Mouse (Mus musculus): ENCODE results near the gene Myl6. TPM values are rescaled to one million over a fixed set of nuclear protein-coding genes. Genes with fewer than 3 reads are reported as not detected.
"Not testable (repeated sequence)": the region's sequence is repeated elsewhere in the genome, so short reads cannot be mapped to it uniquely, and the experiment has no call there.

The Myl6 gene
- polyA plus RNA-seq, 1 experiment from 2014 or later = 1,269 TPM

DNA sequence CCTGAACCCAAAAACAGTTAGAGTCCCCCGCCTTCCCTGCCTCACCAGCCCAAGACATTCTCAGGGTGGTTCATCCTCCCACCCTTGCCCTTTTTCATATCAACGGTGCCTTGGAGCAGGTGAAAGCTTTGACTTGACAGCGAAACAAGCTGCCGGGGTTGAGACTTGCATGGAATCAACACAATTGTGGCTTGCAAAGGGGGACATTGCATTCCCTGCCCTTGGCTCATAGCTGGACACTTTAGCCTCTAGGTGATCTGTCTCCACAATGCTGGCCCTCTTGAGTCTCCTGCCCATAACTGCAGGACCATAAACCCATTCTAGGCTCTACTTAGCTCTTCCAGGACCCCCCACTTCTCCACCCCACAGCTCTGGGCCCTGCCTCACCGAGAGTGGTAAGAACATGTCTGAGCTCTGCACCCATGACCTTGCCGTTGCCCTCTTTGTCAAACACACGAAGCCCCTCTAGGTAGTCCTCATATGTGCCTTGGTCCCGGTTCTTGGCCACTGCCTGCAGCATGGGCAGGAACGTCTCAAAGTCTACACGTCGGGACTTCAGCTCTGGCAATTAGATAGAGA lies 811 bp upstream of the Myl6 start:
- no peak for ATAC-seq (ENCODE audit: insufficient number of reproducible peaks, low FRiP score, low TSS enrichment, low read depth)
- H3K9ac ChIP-seq = peak overlapping the region; percentile 62
- no peaks in the 10 kb centered on the region for H3K9me3 ChIP-seq
- peak overlapping the region; percentile 100 for H3K27ac ChIP-seq
- 52% methylated on average over 11 of the region's 11 CpGs for WGBS
- peak overlapping the region; percentile 64 for H3K4me2 ChIP-seq
- peak overlapping the region; percentile 83 for H3K4me3 ChIP-seq
- peaks cover 51% of the 10 kb centered on the region for H3K4me1 ChIP-seq
- no peaks in the 10 kb centered on the region for H3K27me3 ChIP-seq
- peaks cover 22% of the 10 kb centered on the region for H3K36me3 ChIP-seq

DNA sequence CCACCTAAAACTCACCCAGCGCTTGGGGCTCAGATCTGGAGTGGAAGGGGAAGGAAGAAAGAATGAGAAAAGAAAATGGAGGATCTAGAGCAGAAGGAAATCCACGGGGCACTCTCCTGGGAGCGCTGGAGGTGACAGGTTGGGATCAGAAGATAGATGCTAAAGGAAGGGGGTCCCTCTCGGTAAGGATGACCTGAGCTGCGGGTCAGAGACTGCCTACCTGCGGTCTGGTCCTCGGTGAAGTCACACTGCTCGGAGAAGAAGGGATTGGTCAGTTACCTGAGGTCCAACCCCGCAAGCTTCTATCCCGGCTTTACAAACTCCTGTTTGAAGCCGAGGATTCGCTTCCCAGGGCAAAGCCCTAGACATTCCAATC lies 638 bp downstream of the Myl6 start:
- WGBS = 0% methylated on average over 12 of the region's 12 CpGs
- Histone ChIP-seq H3K4me2 (peak overlapping the region; percentile 72), H3K27me3 (no peaks in the 10 kb centered on the region), H3K9me3 (no peaks in the 10 kb centered on the region), H3K4me1 (peaks cover 47% of the 10 kb centered on the region), H3K27ac (peak overlapping the region; percentile 100), H3K9ac (peak overlapping the region; percentile 74), H3K4me3 (peak overlapping the region; percentile 83), H3K36me3 (peaks cover 36% of the 10 kb centered on the region)
- peak; percentile 1 for ATAC-seq (ENCODE audit: insufficient number of reproducible peaks, low FRiP score, low TSS enrichment, low read depth)

DNA sequence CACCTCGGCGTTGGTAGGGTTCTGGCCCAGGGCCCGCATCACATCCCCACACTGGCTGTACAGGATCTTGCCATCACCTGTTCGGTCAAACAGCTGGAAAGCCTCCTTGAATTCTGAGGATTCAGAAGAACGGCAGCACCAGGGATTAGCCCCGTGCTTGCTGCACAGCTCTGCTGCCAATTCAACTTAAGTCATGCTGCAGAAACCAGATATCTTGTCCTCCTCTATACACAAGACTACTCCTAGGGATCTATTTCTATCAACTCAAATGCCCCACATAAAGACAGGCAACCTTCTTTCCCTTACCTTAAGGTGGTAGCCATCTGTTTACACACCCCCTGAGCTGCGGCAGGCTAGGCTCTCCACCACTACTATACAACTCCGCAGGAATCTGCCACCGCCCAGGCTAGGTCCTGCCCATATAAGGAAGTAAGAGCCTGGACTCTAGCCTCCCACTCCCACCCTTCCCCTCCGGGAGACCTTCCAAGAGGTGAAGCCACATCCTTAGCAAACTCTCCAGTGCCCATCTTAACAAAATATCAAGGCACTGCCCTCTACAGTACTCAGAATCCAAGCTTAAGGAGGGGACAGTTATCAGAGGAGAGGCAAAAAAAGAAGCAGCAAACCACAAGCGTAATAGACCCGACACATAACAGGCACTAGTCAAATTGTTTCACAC lies 1.2 kb downstream of the Myl6 start:
- 12% methylated on average over 12 of the region's 12 CpGs for WGBS

DNA sequence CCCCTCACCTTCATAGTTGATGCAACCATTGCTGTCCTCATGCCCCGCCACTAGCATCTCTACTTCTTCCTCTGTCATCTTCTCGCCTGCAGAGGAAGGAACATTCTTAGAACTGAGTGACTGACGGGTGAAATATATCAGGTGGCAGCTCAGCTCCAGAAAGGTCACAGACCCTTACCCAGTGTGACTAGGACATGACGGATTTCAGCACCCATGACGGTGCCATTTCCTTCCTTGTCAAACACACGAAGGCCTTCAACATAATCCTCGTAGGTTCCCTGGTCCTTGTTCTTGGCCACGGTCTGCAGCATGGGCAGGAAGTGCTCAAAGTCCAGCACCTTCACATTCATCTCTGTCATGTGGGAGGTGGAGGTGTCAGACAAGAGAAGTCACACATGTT lies 1.9 kb downstream of the Myl6 start:
- not testable (repeated sequence) for ATAC-seq (ENCODE audit: insufficient number of reproducible peaks, low FRiP score, low TSS enrichment, low read depth); H3K9me3 ChIP-seq; H3K27me3 ChIP-seq
- peak overlapping the region; percentile 74 for H3K9ac ChIP-seq
- peak overlapping the region; percentile 83 for H3K4me3 ChIP-seq
- peaks cover 42% of the 10 kb centered on the region for H3K4me1 ChIP-seq
- H3K27ac ChIP-seq = peak overlapping the region; percentile 100
- 67% methylated on average over 8 of the region's 8 CpGs for WGBS
- peak overlapping the region; percentile 72 for H3K4me2 ChIP-seq
- H3K36me3 ChIP-seq = peaks cover 49% of the 10 kb centered on the region

More for the DNA sequence above, 1.2 kb downstream of the Myl6 start:
- H3K4me1 ChIP-seq = peaks cover 42% of the 10 kb centered on the region
- H3K36me3 ChIP-seq = peaks cover 41% of the 10 kb centered on the region
- peak; percentile 64; the same call in 1 of the 2 replicates for ATAC-seq (ENCODE audit: insufficient number of reproducible peaks, low FRiP score, low TSS enrichment, low read depth)
- peak overlapping the region; percentile 83 for H3K4me3 ChIP-seq
- H3K9me3 ChIP-seq = no peaks in the 10 kb centered on the region
- H3K4me2 ChIP-seq = peak overlapping the region; percentile 72
- H3K27ac ChIP-seq = peak overlapping the region; percentile 100
- no peaks in the 10 kb centered on the region for H3K27me3 ChIP-seq
- peak overlapping the region; percentile 74 for H3K9ac ChIP-seq

DNA sequence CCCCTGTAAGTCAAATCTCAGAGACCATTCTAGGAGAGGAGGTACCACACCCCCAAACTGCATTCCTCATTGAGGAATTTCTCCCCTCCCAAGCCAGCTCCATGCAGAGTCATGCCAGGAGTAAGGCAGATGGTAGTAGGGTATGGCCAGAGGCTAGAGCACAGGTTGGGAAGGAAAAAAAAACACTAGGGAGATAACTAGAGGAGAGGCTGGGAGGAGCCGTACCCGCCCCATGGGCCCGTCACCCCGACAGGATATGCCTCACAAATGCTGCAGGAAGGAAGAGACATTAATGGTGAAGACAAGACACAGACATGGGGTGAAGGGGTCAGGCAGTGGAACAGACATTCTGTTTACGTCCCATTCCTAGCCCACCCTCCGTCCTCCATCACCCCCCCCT lies 2.5 kb downstream of the Myl6 start:
- ATAC-seq (ENCODE audit: insufficient number of reproducible peaks, low FRiP score, low TSS enrichment, low read depth) = no peak
- peak overlapping the region; percentile 72 for H3K4me2 ChIP-seq
- peaks cover 53% of the 10 kb centered on the region for H3K36me3 ChIP-seq
- peaks cover 42% of the 10 kb centered on the region for H3K4me1 ChIP-seq
- no peaks in the 10 kb centered on the region for H3K9me3 ChIP-seq
- H3K27ac ChIP-seq = peak overlapping the region; percentile 100
- 0 out of 2 replicates have a peak overlapping the region, but pooled peaks have one; percentile 20 for H3K9ac ChIP-seq
- H3K27me3 ChIP-seq = no peaks in the 10 kb centered on the region
- peak overlapping the region; percentile 83 for H3K4me3 ChIP-seq
- 57% methylated on average over 6 of the region's 6 CpGs for WGBS

DNA sequence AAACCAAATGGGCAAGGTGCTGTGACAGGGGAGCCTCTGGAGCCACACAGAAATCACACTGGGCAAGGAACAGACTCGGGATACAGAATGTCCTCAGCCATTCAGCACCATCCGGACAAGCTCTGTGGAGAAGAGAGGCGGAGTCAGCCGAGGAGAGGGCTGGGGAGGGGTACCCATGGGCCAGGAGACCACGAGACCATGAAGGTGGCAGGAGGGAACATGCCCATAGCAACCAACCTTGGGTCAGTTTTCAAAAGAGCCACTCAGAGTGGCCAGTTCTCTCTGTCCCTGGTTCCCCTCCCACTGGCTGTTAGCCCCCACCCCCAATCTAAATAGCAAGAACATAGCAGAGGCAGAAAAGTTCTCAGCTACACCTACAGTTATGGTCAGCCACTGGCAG lies 3.0 kb downstream of the Myl6 start:
- H3K4me2 ChIP-seq = no peak overlapping the region
- no peaks in the 10 kb centered on the region for H3K27me3 ChIP-seq
- H3K36me3 ChIP-seq = peaks cover 59% of the 10 kb centered on the region
- no peak for ATAC-seq (ENCODE audit: insufficient number of reproducible peaks, low FRiP score, low TSS enrichment, low read depth)
- H3K27ac ChIP-seq = peak overlapping the region; percentile 100; the same call in 1 of the 2 replicates
- H3K4me1 ChIP-seq = peaks cover 42% of the 10 kb centered on the region
- 42% methylated on average over 5 of the region's 5 CpGs for WGBS
- 0 out of 2 replicates have a peak overlapping the region, but pooled peaks have one; percentile 20 for H3K9ac ChIP-seq
- H3K4me3 ChIP-seq = no peak overlapping the region
- H3K9me3 ChIP-seq = no peaks in the 10 kb centered on the region

DNA sequence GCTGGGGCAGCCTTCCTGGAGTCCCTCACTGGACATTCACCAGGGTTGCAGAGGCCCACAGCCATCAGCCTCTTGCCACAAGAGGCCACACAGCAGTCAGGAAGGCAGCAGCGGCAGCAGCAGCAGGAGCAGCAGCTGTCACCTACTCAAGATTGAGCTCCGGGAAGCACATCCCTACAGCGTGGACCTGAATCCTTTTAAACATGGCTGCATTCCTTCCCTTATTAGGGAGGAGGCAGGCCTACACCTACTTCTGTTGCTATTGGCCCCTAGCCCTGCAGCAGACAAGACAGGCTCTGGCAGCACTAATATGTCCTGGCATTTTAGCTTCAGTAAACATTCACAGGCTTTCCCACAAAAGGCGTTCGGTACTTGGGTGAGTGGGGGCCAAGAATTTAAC lies 3.7 kb downstream of the Myl6 start:
- no peak for ATAC-seq (ENCODE audit: insufficient number of reproducible peaks, low FRiP score, low TSS enrichment, low read depth)
- Histone ChIP-seq H3K9me3 (no peaks in the 10 kb centered on the region), H3K27me3 (no peaks in the 10 kb centered on the region), H3K4me1 (peaks cover 40% of the 10 kb centered on the region), H3K4me3 (0 out of 2 replicates have a peak overlapping the region, but pooled peaks have one; percentile 3), H3K36me3 (peaks cover 65% of the 10 kb centered on the region), H3K4me2 (no peak overlapping the region), H3K27ac (peak overlapping the region; percentile 75), H3K9ac (no peak overlapping the region)
- 43% methylated on average over 5 of the region's 5 CpGs for WGBS

DNA sequence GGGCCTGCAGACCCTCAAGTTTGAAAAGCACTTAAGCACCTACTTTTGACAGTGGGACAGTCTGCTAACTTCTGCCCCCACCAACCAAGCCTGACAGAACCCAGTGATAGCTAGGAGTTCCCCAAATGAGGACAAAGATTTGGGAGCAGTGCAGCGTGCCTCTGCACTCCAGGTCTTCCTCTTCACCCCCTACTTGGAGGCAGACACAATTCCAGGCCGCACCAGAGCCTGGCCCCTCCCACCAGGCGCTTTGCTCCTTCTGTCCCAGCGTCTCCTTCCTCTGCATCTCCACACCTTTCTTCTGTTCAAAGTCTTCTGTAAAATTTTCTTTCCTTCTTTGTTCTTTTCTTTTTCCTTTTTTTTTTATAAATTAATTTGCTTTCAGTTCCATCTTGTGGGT lies 4.2 kb downstream of the Myl6 start:
- Histone ChIP-seq H3K9ac (no peak overlapping the region), H3K9me3 (no peaks in the 10 kb centered on the region), H3K27ac (peak overlapping the region; percentile 75), H3K27me3 (no peaks in the 10 kb centered on the region), H3K4me3 (no peak overlapping the region), H3K36me3 (peaks cover 65% of the 10 kb centered on the region), H3K4me2 (no peak overlapping the region), H3K4me1 (peaks cover 35% of the 10 kb centered on the region)
- 48% methylated on average over 4 of the region's 4 CpGs for WGBS
- ATAC-seq (ENCODE audit: insufficient number of reproducible peaks, low FRiP score, low TSS enrichment, low read depth) = no peak

DNA sequence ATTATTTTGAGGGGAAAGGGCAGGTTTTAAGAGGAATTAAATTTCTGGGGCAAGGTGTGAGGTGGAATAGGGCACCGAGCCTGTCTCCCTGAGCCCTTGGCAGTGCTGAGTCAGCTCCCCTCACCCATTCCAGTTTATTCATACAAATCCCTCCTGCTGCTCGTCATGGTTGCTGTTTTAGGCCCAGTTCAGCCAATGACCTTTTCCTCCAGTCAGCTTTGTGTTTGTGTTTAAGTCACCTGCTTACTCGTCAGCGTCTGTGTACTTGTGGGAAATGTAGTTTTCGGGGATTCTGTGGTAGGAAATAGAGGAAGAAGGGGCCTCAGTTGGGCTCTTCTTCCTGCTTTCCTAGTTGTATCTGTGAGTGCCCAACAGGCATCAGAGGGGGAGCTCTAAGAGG lies 4.6 kb downstream of the Myl6 start:
- H3K27me3 ChIP-seq = no peaks in the 10 kb centered on the region
- peaks cover 31% of the 10 kb centered on the region for H3K4me1 ChIP-seq
- H3K27ac ChIP-seq = no peak overlapping the region; the same call in 1 of the 2 replicates
- WGBS = 67% methylated on average over 5 of the region's 5 CpGs
- H3K9ac ChIP-seq = no peak overlapping the region
- no peak for ATAC-seq (ENCODE audit: insufficient number of reproducible peaks, low FRiP score, low TSS enrichment, low read depth)
- no peak overlapping the region for H3K4me3 ChIP-seq
- H3K36me3 ChIP-seq = peaks cover 68% of the 10 kb centered on the region
- H3K9me3 ChIP-seq = no peaks in the 10 kb centered on the region
- no peak overlapping the region for H3K4me2 ChIP-seq

DNA sequence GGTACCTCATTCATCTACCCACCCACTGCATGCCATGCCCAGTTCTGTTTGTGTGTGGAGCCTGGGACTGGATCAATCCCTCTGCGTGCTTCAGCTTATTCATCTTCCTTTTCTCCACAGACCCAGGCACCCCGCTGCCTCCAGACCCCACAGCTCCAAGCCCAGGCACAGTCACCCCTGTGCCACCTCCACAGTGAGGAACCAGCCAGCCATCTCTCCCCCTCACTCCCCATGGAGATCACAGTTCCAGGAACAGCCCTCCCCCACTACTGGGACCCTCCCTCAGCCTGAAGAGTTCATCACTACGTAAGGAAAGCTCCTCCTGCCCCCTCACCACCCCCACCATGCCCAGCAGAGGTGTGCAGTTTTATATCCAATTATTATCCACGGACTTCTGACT lies 5.2 kb downstream of the Myl6 start:
- Histone ChIP-seq H3K4me1 (peaks cover 31% of the 10 kb centered on the region), H3K4me2 (no peak overlapping the region), H3K9me3 (no peaks in the 10 kb centered on the region), H3K9ac (no peak overlapping the region), H3K36me3 (peaks cover 74% of the 10 kb centered on the region), H3K4me3 (no peak overlapping the region), H3K27me3 (no peaks in the 10 kb centered on the region), H3K27ac (0 out of 2 replicates have a peak overlapping the region, but pooled peaks have one; percentile 24)
- no peak for ATAC-seq (ENCODE audit: insufficient number of reproducible peaks, low FRiP score, low TSS enrichment, low read depth)
- 76% methylated on average over 4 of the region's 4 CpGs for WGBS

DNA sequence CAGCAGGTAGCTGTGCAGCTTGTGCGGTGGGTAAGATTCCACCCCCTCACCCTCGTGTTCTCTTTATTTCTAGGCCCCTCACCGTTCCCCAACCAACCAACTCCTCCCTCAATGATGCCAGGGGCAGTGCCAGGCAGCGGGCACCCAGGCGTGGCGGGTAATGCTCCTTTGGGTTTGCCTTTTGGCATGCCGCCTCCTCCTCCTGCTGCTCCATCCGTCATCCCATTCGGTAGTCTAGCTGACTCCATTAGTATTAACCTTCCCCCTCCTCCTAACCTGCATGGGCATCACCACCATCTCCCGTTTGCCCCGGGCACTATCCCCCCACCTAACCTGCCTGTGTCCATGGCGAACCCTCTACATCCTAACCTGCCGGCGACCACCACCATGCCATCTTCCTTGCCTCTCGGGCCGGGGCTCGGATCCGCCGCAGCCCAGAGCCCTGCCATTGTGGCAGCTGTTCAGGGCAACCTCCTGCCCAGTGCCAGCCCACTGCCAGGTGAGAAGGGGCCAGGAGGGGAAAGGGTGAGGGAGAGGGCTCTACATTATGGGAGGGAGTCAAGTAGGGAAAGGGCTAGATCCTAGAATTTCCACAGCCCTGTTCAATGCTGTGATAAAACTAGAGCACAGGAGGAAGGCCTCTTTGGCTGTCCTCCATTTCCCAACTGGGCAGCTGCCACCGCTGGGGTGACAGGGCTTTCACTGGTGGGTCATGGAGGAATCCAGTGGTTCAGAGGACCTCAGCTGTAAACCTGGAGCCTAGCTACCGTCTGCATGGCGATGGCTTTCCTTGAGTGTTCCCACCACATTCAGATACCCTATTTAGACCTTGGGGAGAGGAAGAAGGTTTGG lies 5.9 kb downstream of the Myl6 start:
- Histone ChIP-seq H3K9ac (no peak overlapping the region), H3K9me3 (no peaks in the 10 kb centered on the region), H3K36me3 (peaks cover 81% of the 10 kb centered on the region), H3K4me3 (no peak overlapping the region), H3K4me2 (no peak overlapping the region), H3K27me3 (no peaks in the 10 kb centered on the region), H3K27ac (0 out of 2 replicates have a peak overlapping the region, but pooled peaks have one; percentile 24), H3K4me1 (peaks cover 31% of the 10 kb centered on the region)
- WGBS = 90% methylated on average over 22 of the region's 22 CpGs
- no peak for ATAC-seq (ENCODE audit: insufficient number of reproducible peaks, low FRiP score, low TSS enrichment, low read depth)

All from limb, embryonic 15.5 days (tissue).